Mouse (Mus musculus): ENCODE measurements around the gene Gm17571.

The Gm17571 gene

DNA sequence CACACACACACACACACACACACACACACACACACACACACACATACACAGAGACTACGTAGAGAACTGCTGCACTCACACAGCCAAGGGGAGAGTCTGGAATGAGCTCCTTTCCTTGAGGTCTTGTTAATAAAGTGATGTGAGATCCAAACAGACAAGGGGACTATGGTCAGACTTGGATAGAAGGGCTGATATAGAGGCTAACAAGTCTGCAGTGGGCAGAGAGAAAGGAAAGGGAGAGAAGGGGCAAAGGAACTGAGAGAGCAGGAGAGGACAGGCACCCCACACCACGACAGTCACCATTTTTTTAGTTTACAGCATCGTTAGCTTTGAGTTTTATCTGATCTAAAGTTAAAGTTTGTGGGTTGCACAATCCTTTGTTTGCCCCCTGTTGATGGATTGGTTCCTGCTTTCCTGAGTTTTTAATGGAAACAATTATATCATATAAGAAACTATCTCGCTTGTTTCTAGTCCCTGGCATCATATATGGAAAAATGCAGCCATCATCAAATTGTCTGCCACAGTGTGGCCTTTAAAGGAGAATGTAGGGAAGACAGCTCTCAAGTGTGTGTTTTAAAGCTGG lies at the start of gene Gm17571:
TSS of gene Gm17571 (minus strand) at position 51 of the 583 bp plus-strand sequence.
- no peak for DNase-seq (ENCODE audit: low spot score)

DNA sequence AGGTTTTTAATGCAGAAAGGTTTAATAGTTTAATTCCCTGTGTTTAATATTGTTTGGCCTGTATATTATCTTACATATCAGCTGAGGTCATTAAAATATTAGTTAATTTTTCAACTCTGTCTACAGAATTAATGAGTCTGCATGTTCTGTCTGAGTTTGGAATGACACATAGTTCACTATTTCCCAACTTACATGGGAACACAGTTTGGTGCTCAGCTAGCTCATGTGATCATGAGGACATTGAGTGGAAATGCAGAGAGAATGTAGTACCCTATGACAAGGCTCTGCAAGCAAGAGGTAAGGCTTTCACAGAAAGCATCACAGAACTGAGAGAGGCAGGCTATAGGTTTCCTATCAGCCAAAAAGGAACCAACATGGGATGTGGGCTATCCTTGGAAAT lies 49.0 kb upstream of the Gm17571 start:
- no peak for DNase-seq (ENCODE audit: low spot score)

DNA sequence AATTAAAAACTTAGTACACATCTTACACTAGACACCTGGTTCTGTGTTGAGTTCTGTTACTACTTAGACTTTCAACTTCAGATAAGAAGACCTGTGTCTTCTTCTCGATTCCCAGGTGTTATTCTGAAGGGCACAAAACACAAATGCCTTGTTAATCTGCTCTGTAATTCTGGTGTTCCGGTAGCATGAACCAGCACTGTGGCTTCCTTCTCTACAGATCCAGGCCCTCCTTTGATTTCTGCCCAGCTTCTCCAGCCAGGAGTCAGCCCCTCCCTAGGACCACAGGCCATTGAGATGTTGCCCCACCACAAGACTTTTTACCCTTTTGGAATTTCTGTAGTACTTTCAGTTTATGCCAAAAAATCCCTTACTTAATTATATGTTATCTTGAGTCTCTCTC lies 47.2 kb upstream of the Gm17571 start:
- DNase-seq (ENCODE audit: low spot score): no peak

DNA sequence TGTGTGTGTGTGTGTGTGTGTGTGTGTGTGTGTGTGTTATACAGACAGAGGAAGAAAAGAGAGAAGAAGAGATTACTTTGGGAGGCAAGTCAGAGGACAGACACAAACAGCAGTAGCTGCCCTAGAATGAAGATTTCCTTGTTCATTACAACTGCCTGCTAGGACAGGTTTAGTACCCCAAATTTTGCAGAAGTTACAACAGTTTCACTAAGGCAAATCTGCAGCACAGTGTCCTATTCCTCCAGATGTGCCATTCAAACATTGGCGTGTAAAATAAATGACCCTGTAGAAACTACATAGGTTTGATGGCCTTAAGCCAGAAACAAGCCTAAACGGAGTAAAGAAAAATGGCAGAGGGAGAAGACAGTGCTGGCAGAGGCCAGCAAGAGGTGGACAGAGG lies 46.3 kb upstream of the Gm17571 start:
- DNase-seq (ENCODE audit: low spot score): no peak

DNA sequence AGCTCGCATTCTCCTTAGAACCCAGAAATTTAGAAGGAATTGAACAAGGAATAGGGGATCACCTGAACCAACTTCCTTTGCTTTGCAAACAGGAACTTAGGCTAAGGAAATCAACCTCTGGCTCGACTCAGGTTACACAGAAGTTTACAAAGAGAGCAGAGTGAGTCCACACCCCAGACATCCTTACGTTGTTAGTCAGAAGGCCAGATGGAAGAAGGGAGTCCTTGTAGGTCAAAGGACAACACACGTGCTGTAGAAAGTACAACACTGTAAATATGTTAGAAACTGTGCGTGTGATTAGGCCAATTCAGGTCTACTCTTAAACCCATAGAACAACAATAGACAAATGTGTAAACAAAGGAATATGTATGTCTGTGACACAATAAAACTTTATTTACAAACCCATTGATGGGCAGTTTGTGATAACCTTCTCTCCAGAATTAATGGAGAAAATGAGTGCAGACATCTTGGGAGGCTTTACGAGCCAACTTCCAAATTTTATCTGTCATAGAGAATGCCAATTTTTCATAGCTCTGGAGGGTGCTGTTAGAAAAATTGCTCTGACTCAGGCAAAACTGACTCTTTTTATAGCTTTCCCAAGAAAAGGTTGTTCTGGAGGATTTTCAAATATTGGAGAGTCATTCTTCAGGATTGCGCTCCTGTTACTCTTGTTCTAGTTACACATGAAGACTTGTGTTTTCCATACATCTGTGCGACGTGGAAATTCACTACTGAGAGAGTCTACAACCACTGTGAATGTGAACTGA lies 45.5 kb upstream of the Gm17571 start:
- no peak for DNase-seq (ENCODE audit: low spot score)

DNA sequence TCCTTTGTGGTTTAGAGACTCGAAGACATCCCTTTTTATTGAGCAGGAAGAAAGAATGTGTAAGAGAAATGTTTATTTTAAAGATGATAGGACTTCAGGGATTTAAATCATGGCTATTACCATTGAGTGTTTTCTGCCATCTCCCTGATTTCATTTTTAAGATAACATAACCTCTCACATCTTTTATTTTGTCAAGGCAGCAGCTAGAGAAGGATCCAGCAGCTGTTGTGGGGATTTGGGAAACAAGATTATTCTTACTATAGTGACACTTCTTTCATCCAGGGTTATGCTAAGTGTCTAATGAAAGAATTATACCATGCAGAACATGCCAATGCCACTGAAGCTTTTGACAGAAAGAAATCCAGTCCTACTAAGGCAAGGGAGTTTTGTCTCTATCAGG lies 44.6 kb upstream of the Gm17571 start:
- DNase-seq (ENCODE audit: low spot score): no peak

DNA sequence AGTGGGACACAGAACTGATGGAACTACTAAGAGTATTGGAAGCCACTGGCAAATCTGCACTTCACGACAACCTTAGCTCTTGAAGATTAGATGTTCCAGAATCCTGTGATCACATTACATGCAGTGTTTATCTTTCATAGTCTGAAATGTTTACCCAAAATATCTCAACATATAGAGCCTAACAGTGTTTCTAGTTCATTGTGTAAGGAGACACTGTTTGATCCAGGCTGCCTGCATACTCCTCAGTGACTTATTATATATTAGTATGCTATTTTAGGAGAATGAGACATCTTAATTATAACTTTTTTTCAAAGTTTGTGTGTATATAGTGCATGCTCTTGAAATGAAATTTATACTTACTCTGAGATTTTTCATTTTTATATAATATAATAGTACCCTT lies 39.4 kb upstream of the Gm17571 start:
- DNase-seq (ENCODE audit: low spot score): no peak

DNA sequence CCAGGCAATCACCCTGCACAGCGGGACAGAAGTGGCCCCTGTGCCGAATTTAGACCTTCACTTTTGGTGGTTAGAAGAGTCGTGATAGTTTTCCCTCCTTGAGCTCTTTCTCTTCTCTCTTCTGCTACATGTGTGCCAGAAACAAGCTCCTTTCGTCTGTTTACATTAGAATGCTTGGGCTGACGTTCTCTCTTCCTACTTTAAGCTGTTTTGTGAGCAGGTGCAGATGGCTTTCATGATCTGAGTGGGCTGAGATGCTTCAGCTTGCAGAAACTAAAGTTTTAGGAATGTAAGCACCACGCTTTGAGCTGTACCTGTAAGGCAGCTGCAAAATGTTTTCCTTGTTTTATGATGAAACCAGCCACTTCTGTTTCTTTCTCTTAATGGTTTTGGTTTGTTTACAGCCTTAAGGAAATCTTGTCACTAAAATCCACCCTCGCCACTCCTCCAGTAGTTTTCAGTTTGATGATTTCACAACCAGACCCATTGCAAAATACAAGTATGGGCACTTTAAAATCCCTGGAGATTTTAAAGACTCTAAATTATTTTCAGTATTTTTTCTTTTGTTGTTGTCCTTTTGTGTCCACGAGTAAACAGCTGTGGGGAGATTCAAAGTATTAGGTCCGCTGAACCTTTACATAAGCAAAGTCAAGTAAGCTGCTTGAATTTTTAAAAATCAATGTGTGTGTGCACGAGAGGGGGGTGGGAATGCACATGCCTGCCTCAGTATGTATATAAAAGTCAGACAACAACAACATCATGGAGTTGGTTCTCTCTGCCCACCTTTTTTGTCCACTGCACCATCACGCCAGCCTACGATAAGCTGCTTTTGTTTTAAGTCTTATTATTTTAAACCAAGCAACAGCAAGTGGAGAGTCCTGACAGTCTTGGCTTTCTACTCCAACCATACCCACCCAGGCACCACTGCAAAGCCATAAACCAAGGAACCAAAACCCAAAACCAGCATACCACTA lies 38.0 kb upstream of the Gm17571 start:
- DNase-seq (ENCODE audit: low spot score): no peak

DNA sequence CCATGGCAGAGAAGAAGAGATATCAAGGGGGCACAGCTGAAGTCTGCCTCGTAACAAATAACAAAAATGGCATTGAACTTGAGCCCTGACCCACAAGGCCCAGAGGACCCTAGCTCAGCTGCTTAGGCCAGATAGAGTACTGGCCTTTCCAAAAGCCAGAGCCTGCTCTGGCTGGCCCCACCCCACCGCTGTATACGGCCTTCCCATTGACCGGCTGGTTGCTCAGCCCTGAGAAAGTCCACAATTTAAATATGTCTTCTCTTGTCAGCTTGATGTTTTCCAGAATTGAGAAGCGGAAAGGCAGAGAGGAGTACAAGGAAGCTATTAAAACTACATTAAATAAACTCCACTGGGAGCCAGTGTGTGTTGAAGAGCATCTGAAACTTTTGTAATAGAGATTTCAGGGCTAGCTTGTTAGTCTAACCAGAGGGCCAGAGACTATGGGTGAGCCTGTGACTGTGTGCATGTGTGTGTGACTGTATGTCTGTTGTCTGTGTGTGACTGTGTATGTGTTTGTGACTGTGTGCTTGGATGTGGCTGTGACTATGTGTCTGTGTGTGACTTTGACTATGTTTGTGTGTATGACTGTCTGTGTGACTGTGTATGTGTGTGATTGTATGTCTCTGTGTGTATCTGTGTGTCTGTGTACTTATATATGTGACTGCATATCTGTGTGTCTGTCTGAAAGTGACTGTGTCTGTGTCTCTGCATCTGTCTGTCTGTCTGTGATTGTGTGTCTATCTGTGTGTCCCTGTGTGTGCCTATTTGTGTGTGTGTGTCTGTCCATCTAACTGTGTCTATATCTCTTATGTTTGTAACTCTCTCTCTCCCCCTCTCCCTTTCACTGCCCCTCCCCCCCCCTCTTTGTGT lies 36.9 kb upstream of the Gm17571 start:
- DNase-seq (ENCODE audit: low spot score): no peak

DNA sequence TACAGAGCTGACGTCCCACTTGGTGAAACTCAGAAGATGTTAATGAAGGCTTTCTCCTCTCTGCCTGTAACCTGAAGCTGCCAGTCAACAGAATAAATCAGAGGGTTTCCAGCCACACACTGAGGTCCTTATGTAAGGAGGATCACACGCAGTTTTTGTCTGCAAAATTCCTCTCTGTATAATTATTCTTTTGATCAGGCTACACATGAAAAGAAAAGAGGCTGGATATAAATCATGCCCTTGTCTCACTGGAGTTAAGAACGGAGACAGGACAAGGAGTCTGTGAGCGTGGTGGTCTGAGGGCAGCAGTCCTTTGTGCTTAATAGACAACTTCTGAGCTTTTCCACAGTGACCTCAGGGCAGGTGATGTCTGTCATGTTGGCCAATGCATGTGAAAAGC lies 32.7 kb upstream of the Gm17571 start:
- DNase-seq (ENCODE audit: low spot score): no peak

DNA sequence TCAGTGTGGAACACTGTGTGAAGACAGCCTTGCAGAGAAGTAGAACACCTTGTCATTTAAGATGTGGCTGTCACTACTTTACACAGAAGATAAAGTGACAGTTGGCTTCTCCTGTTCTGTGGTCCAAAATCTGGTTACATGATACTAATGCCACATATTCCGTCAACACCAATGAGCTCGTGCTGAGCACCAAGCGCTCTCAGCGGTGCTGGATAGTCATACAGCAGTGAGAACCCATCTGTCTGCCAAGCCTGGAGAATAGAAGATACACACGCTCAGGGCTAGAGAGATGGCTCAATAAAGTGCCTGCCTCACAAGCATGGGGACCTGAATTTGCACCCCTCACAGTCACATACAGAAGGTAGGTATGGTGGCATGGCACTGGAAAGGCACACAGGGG lies 28.4 kb upstream of the Gm17571 start:
- DNase-seq (ENCODE audit: low spot score): no peak

DNA sequence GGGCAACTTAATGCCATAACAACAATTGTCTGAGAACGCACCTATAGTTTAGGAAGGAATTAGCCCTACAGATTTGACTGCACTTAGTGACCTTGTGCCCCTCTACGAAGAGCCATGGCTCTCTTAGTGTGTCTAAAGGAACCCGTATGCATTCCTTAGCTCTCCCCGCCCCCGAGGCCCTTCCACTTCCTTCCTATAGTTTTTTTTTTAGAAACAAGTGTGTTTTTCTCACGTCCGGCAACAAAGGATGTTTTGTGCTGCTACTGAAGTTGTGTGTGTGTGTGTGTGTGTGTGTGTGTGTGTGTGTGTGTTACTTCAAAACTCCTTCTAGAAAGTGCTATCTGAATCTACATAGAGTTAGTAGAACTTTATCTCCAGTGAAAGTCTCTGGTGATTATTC lies 23.5 kb upstream of the Gm17571 start:
- no peak for DNase-seq (ENCODE audit: low spot score)

DNA sequence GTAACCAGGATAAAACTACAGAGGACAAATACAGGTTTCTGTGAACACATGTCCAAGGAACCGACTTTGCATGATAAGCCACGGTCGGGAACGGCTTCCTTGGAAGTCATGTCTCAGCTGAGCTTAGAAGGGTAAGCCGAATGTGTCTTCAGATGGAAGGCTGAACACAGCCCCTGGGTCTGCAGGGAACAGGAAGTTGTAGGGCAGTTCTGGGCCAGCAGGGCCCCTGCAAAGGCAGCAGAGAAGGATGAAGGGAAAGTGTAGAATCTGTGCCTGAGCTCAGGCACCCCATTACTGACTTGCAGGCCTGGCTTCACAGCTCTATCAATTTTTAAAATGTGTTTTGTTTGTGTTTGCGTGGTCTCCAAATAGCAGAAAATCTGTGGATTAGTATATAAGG lies 22.2 kb upstream of the Gm17571 start:
- DNase-seq (ENCODE audit: low spot score): no peak

DNA sequence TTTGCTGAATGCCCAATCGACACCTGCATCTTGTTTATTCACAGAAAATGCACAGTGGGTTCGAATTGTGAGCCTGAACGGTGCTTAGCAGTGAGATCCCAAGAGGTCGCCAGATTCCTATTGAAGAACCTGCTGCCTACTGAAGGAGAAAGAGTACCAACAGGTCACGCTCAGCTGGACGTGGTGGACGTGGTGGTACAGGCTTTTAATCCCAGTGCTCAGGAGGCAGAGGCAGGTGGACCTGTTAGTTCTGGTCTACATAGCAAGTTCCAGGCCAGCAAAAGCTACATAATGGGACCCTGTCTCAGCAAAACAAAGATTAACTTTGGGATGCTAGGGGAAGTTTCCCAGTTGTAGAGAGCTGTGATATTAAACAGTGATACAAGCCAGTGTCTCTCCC lies 21.2 kb upstream of the Gm17571 start:
- DNase-seq (ENCODE audit: low spot score): no peak

DNA sequence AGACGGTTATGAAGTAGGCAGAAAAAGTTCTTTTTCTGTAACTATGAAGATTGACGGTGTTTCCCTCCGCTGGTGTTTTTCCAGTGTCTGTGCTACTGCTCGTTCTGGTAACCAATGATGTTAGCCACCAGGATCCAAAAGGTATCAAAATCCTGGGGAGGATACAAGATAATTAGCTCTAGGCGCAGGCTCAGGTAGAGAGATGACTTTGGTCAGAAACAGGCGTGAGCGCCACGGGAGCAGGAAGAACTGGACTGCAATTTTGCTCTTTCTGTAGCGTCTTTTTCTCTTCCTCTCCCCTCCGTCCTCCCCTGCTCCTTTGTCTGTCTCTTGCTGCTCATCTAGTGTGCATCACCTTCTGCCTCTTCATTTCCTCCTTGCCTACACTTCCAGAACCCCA lies 20.3 kb upstream of the Gm17571 start:
- DNase-seq (ENCODE audit: low spot score): no peak

DNA sequence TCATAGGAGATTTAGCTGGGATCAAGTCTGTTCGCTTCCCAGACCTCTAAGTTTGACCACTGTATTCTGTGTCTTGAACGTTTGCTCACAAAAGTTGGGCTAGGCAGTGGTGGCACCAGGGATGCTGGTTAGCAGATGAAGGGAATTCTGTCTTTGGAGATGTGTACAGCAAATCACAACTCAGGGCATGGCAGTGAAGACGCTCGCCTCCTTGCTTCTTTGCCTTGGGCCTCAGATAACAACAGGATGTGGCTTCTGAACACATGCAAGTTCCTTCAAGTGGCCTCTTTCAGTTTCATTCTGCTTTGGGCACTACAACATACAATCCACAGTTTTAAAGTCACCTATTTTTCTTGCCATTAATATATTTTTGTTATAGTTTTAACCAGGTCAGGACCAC lies 19.8 kb upstream of the Gm17571 start:
- DNase-seq (ENCODE audit: low spot score): no peak

DNA sequence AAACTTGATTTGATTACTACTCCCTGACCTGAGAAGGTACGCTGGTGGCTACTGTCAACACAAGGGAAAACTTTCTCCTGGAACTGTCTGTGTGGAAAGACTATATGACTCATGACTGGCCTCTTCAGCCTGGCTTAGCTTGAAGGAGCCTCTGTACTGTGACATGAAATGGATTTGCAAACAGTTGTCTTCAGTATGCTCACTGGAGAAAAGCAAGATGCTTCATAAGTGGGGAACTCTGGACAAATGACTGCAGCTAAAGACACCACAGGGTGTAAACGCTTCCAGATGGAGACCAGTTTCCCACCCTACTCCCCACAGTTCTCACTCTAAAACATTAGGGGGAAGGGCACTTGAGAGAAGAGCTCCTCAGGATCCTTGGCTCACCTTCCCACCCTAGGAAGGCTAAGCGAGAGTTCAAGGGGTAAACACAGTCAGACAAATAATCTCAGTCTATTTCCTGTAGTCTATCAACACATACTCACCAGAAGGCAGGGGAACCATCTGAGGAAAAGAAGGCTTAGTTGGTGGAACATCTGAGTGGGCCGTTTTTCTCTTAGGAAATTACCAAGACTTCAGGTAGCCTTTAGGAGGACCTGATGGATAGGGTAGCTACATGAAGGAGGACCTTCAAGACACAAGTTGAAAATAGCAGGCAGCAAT lies 18.9 kb upstream of the Gm17571 start:
- no peak for DNase-seq (ENCODE audit: low spot score)

DNA sequence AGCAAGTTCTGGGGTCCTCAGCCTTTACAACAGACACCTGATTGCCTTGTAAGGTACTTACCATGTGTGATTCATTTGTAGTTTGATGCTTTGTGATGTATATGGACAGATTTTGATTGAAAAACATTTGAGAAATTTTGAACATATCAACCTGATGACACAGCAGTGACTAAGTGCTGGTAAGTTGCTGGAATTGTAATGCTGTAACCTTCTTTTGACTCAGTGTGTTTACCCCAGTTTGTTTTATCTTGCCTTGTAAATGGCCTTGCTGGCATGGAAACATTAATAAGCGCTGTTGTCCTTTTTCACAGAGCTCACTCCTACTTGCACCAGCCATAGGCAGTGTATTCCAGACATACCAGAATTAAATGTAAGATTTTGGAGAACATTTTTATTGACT lies 14.4 kb upstream of the Gm17571 start:
- no peak for DNase-seq (ENCODE audit: low spot score)

DNA sequence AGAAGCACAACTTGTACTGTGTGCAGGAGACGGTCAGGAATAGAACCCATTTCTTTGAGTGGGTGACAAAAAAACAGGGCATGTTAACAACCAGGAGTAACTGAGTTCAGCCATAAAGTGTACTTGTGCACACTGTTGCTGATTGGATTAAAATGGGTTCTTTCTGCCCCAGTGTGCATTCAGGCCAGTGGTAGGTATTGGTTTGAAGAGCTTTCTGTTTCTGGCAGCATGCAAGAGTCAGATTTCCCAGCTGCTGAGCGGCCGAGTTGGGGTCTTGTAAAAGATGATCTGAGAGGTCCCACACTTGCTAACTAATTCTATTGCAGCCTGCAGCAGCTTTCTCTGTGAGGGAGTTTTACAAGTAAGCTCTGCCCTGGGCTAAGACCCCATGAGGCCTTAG lies 13.5 kb upstream of the Gm17571 start:
- no peak for DNase-seq (ENCODE audit: low spot score)

DNA sequence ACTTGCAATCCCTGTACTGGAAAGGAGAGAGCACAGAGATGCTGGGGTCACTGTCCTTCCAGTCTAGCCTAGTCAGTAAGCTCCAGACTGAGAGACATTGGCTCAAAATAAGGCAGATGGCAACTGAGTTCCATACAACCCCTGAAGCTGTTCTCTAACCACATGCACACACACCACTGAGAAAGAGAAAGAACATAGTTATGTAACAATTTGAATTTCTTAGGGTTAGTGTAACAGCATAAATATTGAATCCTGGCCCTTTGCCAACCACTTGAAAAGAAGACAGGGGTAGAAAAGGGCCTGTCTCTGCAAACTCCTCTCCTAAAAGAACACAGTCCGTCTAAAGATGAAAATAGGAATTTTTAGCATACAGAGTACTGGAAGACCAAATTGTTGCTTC lies 12.8 kb upstream of the Gm17571 start:
- DNase-seq (ENCODE audit: low spot score): no peak

DNA sequence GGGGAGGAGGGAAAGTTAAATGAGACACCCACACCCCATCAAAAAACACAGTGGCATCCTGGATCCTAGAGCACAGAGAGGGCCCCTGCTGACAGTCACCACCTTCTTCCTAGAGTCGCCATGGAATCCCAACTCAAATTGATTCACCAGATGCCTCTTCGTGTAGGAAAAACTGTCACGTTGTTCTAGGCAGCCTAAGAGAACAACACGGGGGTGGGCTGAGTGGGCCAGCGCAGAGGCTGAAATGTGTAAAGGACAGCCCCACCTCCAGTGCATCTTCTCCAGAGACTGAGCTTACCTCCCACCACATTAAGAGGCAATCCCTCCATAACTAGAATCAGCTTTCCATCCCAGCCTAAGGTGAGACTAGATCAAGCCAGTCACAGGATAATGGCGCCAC lies 11.2 kb upstream of the Gm17571 start:
- DNase-seq (ENCODE audit: low spot score): no peak
